Mouse (Mus musculus) ES-E14 (cell line): ENCODE data around the gene Osgin1. TPM values are rescaled to one million over a fixed set of nuclear protein-coding genes. Genes with fewer than 3 reads are reported as not detected.

ENCODE experiments used
- DNase-seq: peaks from one replicate; pipeline ENCODE4 v3.0.0-alpha.2; 2013; ENCODE audit warnings: low read depth, low spot score
- H3K27ac ChIP-seq: 2 replicates; pipeline ENCODE4 v1.5.1; 2012; ENCODE audit warnings: low read depth, mild to moderate bottlenecking, low read length, moderate library complexity, mixed read lengths; ENCODE audit not compliant: poor library complexity, insufficient read depth, severe bottlenecking
- H3K36me3 ChIP-seq: 2 replicates; pipeline ENCODE4 v1.6.1; 2012; ENCODE audit warnings: mild to moderate bottlenecking, low read length, moderate library complexity, mixed read lengths; ENCODE audit not compliant: control insufficient read depth, poor library complexity, insufficient read depth, severe bottlenecking
- H3K4me1 ChIP-seq, 2 experiments: fragments of 150-350 bp in 1 of 2; sonication (generic) in 1 of 2; 2 replicates each; pipeline ENCODE4 v1.6.1; 2012; ENCODE audit warnings: low read length in 2 of 2, mild to moderate bottlenecking in 1 of 2, mixed read lengths in 1 of 2; ENCODE audit not compliant: control insufficient read depth in 2 of 2, insufficient read depth in 2 of 2, poor library complexity in 1 of 2
- H3K4me3 ChIP-seq, 2 experiments: fragments of 150-350 bp in 1 of 2; sonication (generic) in 1 of 2; 2 replicates each; pipeline ENCODE4 v1.5.1; 2012; ENCODE audit warnings: low read length in 2 of 2, low read depth in 1 of 2, mild to moderate bottlenecking in 1 of 2, mixed read lengths in 1 of 2; ENCODE audit not compliant: insufficient read depth in 1 of 2, poor library complexity in 1 of 2, severe bottlenecking in 1 of 2
- H3K9ac ChIP-seq: 2 replicates; pipeline ENCODE4 v1.6.1; 2012; ENCODE audit warnings: low read depth, mild to moderate bottlenecking, low read length, mixed read lengths; ENCODE audit not compliant: poor library complexity, insufficient read depth, severe bottlenecking
- H3K9me3 ChIP-seq: fragments of 150-350 bp; sonication (generic); 2 replicates; pipeline ENCODE4 v1.6.1; 2012; ENCODE audit warnings: low read depth, mild to moderate bottlenecking, low read length; ENCODE audit not compliant: control insufficient read depth, insufficient read depth
- CHD2 ChIP-seq: IDR thresholded peaks from 2 replicates; pipeline ENCODE4 v1.6.1; 2014; ENCODE audit warnings: mild to moderate bottlenecking, low read depth, low read length, inconsistent platforms
- HCFC1 ChIP-seq: IDR thresholded peaks from 2 replicates; pipeline ENCODE4 v1.6.1; 2012; ENCODE audit warnings: low read length, inconsistent platforms, borderline replicate concordance; ENCODE audit not compliant: insufficient read depth
- MAFK ChIP-seq: IDR thresholded peaks from 2 replicates; pipeline ENCODE4 v1.6.1; 2014; ENCODE audit warnings: mild to moderate bottlenecking, low read depth, low read length, inconsistent platforms; ENCODE audit not compliant: insufficient read depth
- ZC3H11A ChIP-seq: IDR thresholded peaks from 2 replicates; pipeline ENCODE4 v1.6.1; 2012; ENCODE audit warnings: low read depth, mild to moderate bottlenecking, inconsistent platforms, low read length, borderline replicate concordance
- ZNF384 ChIP-seq: IDR thresholded peaks from 2 replicates; pipeline ENCODE4 v1.6.1; 2012; ENCODE audit warnings: low read depth, low read length, inconsistent platforms
- in situ Hi-C, 2 experiments: fragments of 600-800 bp; cut with MboI; formaldehyde crosslinking; loops; one replicate each; pipeline ENCODE4 v1.15.1; 2025; ENCODE audit warnings: low sequenced_read_pairs in 2 of 2, inconsistent platforms in 1 of 2; ENCODE audit not compliant: unreplicated experiment in 2 of 2
- total RNA-seq: library from RNA; depleted of rRNA; stranded (reverse); fragments of 300-350 nt; gene quantifications from 2 replicates; pipeline ENCODE4 v1.2.3, GENCODE M21; 2012

Gene Osgin1
- total RNA-seq, 1 experiment, result 0.36 TPM

DNA sequence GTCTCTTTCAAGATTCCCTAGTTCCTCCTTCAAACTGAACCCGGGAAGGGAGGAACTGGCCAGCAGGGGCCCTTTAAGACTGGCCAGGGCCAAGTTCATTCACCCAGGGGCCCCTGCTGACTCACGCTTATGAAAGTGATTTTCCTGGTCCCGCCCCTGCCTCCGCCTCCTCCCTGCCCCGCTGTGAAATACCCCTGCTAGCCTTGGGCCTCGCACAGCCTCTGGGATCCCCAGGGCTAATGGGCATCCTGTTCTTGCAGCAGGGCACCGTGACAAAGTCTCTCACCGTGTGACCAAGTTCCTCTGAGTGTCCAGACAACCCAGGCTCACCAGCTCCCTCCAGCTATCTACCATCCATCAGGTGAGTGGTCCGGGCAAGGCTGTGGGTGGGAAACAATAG is 3.0 kb downstream of the Osgin1 start:
- Histone ChIP-seq H3K27ac (no peak overlapping the region), H3K36me3 (no peaks in the 10 kb centered on the region), H3K4me3 (no peak overlapping the region), H3K9ac (no peak overlapping the region), H3K4me1 (peaks cover 0 to 14% of the 10 kb centered on the region in 2 experiments; a peak in 1 of 4 replicates), H3K9me3 (no peaks in the 10 kb centered on the region)
- in situ Hi-C loops, result no loop called here
- TF ChIP-seq CHD2, result no peak
- TF ChIP-seq ZNF384, result no peak
- no peak for TF ChIP-seq ZC3H11A
- no peak for DNase-seq

DNA sequence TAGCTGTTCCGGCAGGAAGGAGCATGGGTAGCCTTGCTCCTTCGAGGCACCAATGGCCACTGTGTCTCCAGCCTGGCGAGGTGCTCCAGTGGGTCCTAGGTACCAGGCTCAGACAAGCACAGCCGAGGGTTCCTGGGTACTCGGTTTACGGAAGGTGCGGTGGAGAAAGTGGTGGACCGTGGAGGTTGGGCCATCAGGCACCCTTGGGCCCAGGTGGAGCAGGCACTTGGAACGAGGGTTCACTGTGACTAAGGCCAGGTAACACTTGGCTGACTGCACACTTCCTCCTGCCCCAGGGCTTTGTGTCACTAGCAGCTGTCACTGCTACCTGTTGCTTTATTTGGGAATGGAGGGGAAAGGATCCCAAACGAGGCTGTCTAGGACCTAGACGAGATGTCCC is 3.6 kb downstream of the Osgin1 start:
- DNase-seq, result no peak
- no peak overlapping the region for H3K9ac ChIP-seq
- no peaks in the 10 kb centered on the region for H3K9me3 ChIP-seq
- H3K36me3 ChIP-seq, result no peaks in the 10 kb centered on the region
- H3K4me1 ChIP-seq, result peaks cover 0 to 14% of the 10 kb centered on the region in 2 experiments; a peak in 1 of 4 replicates
- TF ChIP-seq ZC3H11A (no peak), HCFC1 (no peak), ZNF384 (no peak), MAFK (no peak), CHD2 (no peak)
- H3K4me3 ChIP-seq, result no peak overlapping the region
- no peak overlapping the region for H3K27ac ChIP-seq
- in situ Hi-C loops, result no loop called here

DNA sequence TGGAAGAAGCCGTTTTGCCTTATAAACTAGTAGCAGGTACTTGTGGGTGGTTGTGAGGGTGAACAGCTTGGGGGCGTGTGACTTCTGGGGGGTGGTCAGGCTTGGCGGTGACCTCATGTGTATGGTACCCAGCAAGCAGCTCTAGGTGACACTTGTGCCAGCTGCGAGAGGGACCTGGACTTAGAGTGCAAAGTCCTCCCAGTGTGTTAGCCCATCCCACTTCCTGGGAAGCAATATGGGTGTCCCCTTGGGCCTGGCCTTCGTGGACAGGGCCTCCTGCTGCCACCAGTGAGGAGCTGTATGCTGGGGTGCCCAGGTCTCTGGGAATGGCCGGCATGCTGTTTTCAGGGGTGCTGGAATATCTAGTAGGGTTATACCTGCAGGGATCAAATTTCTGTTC is 5.0 kb downstream of the Osgin1 start:
- H3K9ac ChIP-seq, result no peak overlapping the region
- in situ Hi-C loops, result no loop called here
- peaks cover 0 to 14% of the 10 kb centered on the region in 2 experiments; a peak in 1 of 4 replicates for H3K4me1 ChIP-seq
- H3K9me3 ChIP-seq, result no peaks in the 10 kb centered on the region
- no peak for DNase-seq
- no peaks in the 10 kb centered on the region for H3K36me3 ChIP-seq
- no peak overlapping the region for H3K27ac ChIP-seq
- TF ChIP-seq HCFC1, result no peak
- no peak for TF ChIP-seq MAFK
- TF ChIP-seq CHD2, result no peak
- TF ChIP-seq ZNF384, result no peak
- no peak for TF ChIP-seq ZC3H11A
- H3K4me3 ChIP-seq, result no peak overlapping the region

DNA sequence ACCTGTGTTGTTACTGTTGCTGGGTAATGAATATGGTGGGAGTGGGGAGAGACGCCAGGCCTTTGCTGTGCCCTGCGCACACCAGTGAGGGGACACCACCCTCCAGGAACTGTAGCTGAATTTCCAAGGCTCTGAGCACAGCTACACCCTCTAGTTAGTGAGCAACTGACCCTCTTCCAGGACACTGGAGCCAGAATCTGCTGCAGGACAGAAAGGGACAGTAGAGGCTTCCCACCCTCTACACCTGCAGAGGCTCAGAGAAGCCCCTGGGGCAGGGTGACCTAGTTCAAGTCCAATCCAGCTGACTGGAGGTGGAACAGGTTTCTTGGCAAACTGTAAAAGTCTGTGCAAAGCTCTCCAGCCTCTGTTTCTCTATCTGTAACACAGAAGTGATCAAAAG is 5.5 kb downstream of the Osgin1 start:
- no peak overlapping the region for H3K9ac ChIP-seq
- in situ Hi-C loops, result no loop called here
- H3K4me1 ChIP-seq, result peaks cover 0 to 14% of the 10 kb centered on the region in 2 experiments; a peak in 1 of 4 replicates
- DNase-seq, result no peak
- no peak overlapping the region for H3K27ac ChIP-seq
- TF ChIP-seq HCFC1 (no peak), MAFK (no peak), CHD2 (no peak), ZC3H11A (no peak)
- no peak overlapping the region for H3K4me3 ChIP-seq
- no peaks in the 10 kb centered on the region for H3K9me3 ChIP-seq
- no peaks in the 10 kb centered on the region for H3K36me3 ChIP-seq

DNA sequence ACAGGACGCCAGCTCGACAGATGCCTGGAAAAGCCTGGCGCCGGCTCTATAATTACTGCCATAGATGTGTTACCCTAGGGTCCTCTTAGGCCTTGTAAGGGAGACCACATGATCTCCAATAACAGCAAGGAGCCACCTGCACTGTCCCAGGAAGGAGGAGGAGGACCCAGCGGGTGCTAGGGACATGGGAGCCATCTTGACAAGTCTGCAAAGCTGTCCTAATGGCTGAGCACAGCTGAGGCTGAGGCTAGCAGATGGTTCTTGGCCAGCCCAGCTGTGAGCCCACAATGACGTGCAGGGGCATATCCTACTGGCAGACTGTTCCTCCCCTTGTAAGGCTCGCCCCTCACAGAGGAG is 5.9 kb downstream of the Osgin1 start:
- in situ Hi-C loops, result no loop called here
- no peak for TF ChIP-seq MAFK
- TF ChIP-seq CHD2, result no peak
- no peak for TF ChIP-seq HCFC1
- no peak for TF ChIP-seq ZC3H11A
- TF ChIP-seq ZNF384, result no peak
- H3K27ac ChIP-seq, result no peak overlapping the region
- no peaks in the 10 kb centered on the region for H3K36me3 ChIP-seq
- DNase-seq, result no peak
- H3K9me3 ChIP-seq, result no peaks in the 10 kb centered on the region
- no peak overlapping the region for H3K9ac ChIP-seq
- no peak overlapping the region for H3K4me3 ChIP-seq
- peaks cover 0 to 14% of the 10 kb centered on the region in 2 experiments; a peak in 1 of 4 replicates for H3K4me1 ChIP-seq
